Mouse (Mus musculus) cerebellum, postnatal 36 days (tissue): ENCODE results near the gene Col4a4.

Experiments used
- DNase-seq, 2 experiments: peaks; one replicate each; pipeline ENCODE4 v3.0.0; 2021 to 2022; ENCODE audit warnings: mixed read lengths in 2 of 2

Col4a4 gene

DNA sequence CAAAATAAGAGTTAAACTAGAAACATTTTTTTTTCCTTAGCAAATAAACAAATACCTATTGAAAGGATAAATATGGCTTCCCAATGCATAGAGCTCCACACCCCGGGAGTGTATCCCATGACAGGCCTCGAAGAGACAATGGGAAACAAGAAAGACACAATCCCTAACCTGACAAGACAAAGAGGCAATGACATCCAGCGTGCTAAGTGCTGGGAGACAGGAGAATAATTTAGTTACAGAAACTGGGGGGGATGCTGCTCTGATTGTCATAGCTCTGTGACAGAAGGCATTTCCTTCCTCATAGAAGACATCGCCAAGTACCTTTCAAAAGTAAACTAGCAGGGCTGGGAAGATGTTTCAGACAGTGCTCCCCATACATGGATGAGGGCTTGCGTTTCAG is 111.4 kb downstream of the Col4a4 start:
- DNase-seq = no peak

DNA sequence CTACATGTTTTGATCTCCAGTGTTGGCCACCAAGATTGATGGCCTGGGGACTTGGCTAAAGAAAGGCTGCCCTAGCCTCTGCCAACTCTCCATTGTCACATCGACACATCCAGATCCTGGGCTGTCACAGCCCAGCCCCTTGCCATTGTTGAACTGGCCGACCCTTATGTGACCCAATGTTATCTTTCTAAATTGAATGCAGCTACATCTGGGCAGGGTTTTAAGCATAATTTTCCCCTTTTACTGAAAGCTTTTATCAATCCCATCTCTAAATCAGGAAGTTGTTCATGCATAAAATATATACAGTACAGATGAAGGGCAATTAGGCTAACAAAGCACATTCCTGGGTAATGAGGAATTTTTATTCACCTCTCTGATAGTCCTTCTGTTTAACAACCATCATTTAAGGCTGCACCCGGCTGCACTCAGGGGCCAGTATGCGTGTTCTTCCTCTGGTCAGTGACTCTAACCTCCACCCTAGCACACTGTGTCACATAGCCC is 112.1 kb downstream of the Col4a4 start:
- DNase-seq = no peak

GRCm38 (mm10) chr1:82473467-82473866 is 113.2 kb downstream of the Col4a4 start:
- no peak for DNase-seq

GRCm38 (mm10) chr1:82470516-82471225 is 116.0 kb downstream of the Col4a4 start:
- DNase-seq = no peak

- DNase-seq = no peak
These were observed 117.8 kb downstream of the Col4a4 start for GRCm38 (mm10) chr1:82468872-82469271.

DNA sequence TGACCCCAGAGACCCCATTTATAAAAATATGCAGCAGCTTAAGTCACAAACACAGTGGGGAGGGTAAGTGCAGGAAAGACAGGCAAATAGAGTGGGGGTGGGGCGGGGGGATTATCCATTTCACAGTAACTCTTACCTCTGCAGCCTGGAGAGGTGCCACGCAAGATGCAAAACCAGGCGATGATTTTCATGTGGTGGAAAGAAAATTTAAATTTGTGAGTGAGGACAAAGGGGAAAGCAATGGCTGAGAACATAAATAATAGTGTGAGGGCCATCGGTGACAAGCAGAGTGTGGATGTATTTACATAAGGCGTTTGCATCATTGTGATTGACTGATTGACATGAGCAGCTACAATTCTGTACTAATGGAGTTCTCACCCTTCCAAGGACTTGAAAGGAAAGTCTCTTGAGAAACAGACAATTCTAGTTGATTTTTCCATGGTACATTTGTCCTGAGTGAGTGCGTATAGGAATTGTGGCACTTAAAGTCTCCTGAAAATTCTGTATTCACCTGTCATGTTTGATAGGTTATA is 121.3 kb downstream of the Col4a4 start:
- DNase-seq = no peak

GRCm38 (mm10) chr1:82461041-82461440 is 125.6 kb downstream of the Col4a4 start:
- no peak for DNase-seq

- DNase-seq = no peak
These were observed 126.7 kb downstream of the Col4a4 start for GRCm38 (mm10) chr1:82459926-82460325.

DNA sequence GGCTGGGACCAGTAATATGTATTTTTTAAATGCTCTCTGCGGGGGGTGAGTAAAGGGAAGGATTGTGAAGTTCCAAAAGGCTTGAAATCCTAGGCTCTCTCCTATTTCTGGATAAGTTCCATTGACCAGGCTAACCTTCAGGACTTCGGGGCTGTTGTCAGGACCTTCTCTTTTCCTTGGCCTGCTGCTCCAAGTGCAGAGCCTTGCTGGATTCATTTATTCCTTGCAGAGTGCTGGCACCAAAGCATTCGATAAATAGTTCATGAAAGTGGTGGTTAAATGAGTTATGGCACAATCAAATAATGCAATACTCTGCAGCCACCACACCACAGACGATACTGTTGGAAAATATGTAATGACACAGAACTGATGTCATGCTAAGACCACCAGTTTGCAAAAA is 127.3 kb downstream of the Col4a4 start:
- no peak for DNase-seq

DNA sequence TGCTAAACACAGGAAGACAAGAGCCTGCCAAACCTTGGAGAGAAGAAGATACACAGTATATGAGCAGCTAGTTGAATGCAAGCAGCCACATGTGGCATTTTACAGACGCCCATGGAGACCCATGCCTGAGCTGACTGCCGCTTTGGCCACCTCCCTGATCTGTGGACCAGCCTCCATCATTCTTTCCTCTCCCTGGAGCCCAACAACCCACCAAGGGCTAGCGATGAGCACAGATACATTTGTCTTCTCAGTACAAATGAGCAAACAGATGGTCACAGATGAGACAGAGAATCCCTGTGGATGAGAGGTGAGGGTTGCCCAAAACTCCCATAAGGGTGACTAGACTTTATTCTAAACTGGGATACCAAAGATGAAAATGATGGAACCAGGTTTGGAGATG is 132.6 kb downstream of the Col4a4 start:
- DNase-seq = peak; percentile 40 to 51

- no peak for DNase-seq
These were observed 134.6 kb downstream of the Col4a4 start for GRCm38 (mm10) chr1:82451927-82452651.

- no peak for DNase-seq
These were observed 136.8 kb downstream of the Col4a4 start for GRCm38 (mm10) chr1:82449851-82450250.

GRCm38 (mm10) chr1:82446049-82446448 is 140.6 kb downstream of the Col4a4 start:
- no peak for DNase-seq

GRCm38 (mm10) chr1:82443517-82443916 is 143.1 kb downstream of the Col4a4 start:
- no peak for DNase-seq

- no peak for DNase-seq
These were observed 146.5 kb downstream of the Col4a4 start for GRCm38 (mm10) chr1:82440123-82440522.

GRCm38 (mm10) chr1:82437273-82437672 is 149.4 kb downstream of the Col4a4 start:
- DNase-seq = no peak

GRCm38 (mm10) chr1:82433649-82434005 is 153.0 kb downstream of the Col4a4 start:
- no peak for DNase-seq

DNA sequence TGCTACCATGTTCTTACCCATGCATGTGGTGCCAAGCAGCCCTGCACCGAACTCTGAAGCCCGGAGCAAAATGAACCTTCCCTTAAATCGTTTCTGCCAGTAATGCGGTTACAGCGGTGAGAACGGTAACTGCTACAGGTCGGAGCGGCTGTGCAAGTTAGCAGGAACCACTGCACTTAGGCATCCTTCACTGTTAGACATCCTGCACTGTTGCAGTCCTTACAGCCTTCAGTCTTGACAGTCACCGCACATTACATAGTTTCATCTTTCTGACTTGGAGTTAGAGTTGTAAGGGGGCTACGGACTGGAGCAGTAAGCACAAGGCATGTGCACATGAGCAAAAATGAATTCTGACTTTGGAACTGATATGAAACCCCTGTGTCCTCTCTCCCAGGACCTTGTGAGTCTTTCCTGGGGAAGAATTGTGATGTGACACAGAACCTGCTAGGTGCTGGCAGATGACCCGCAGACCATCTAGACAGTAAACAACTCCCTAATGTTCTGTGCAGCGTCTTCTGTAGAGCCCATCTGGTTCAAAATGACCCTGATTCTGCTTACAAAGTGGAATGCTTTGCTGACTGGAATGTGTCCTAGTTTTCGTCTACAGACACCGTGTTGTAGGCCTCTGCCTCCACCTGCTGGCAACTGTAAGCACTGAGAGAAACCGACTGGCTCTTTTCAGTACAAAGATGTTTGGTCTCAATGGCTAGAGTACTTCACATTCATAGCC is 153.6 kb downstream of the Col4a4 start:
- DNase-seq = peak; percentile 70 to 76

- no peak for DNase-seq
These were observed 157.6 kb downstream of the Col4a4 start for GRCm38 (mm10) chr1:82429061-82429460.

DNA sequence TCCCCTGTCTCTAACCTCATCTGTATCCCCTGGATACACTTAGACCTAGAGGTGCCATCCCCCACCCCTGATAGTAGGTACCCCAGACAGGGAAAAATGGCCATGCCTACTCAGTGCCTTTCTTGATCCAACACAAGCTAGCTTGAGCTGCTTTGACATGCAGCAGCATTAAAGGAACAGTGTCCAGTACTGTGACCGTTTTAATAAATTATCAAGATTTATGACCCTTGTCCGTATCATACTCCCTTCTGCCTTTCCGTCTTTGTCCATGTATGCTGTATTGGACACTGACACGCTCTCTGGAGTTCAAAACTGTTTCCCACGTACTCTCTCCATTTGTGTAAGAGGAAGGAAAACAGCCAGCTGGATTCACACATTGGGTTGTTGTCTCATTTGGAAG is 158.9 kb downstream of the Col4a4 start:
- no peak for DNase-seq

GRCm38 (mm10) chr1:82415641-82416040 is 171.0 kb downstream of the Col4a4 start:
- no peak for DNase-seq

- DNase-seq = no peak
These were observed 172.1 kb downstream of the Col4a4 start for GRCm38 (mm10) chr1:82414434-82415045.

- no peak for DNase-seq
These were observed 174.6 kb downstream of the Col4a4 start for GRCm38 (mm10) chr1:82412085-82412484.
